Mouse (Mus musculus) lung, postnatal 36 days (tissue): ENCODE results near the gene B020031M17Rik.
A peak's percentile ranks its signal among the peaks of the same experiment; 100 is the strongest.
"Not testable (repeated sequence)": the region's sequence is repeated elsewhere in the genome, so short reads cannot be mapped to it uniquely, and the experiment has no call there.

ENCODE experiments used
- DNase-seq: peaks from one replicate; pipeline ENCODE4 v3.0.0; 2022; ENCODE audit warnings: mixed read lengths

Gene B020031M17Rik

DNA sequence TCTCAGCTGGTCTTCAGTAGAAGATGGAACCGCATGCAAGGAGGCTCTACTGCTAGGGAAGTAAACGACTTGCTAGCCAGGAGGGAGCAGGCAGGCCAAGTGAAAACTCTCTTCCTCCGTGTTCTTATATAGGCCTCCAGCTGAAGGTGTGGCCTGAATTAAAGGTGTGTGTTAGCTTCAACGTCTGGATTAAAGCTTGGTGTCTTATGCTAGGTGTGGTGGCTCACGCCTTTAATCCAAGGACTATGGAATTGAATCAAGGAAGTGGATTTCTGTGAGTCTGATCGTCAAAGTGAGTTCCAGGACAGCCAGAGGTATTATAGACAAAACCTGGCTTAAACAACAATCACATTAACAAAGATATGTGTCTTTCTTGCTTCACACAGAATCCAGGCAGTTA lies at the start of gene B020031M17Rik:
Gene B020031M17Rik, minus strand, starts transcription at position 101 of the 400 bp plus-strand sequence.
- not testable (repeated sequence) for DNase-seq

DNA sequence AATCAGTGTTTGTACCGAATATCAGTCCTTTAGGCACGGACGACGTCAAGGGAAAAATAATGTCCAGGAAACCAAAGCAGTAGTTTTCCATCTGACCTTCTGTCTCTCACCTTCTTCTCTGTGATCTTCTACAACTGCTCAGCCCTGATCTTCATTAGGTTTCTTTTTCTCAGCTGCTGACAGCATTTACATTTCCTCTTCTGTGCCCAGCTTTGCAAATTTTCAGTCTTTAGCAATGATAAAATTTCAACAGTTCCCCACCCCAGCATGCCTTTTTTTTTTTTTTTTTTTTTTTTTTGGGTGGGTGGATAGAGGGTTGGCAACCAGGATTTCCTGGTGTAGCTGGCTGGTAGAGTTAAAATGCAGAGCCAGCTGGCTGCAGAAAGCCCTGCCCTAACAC lies 48.6 kb upstream of the B020031M17Rik start:
- not testable (repeated sequence) for DNase-seq

DNA sequence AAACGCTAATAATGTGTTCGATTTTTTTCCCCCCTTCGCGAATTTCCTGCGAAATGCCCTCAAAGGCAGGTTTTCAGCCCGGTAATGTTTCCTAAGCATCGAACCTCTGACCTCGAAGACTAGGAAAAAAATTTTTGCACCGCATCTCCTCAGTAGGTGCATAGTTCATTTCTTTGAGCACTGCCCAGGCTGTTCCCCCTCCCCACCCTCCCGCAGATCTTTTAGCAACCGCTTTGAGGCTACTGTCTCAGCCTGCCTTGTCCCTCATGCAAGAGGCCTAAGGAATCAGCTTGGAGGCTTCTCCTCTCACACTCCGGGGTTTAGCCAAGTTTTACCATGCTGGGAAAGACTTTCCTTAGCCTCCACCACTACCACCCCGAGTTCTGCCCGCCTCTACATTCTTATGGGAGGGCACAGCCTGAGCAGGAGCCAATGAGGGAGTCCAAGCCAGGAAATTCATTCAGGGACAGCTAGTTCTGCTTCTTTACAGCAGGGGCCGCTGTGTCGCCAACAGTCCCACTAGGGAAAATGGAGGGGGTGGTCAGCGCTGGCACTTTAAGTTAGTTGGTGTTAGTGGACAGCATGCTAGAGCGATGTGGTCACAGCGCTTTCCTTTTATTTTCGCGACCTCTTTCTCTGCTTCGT lies 48.0 kb upstream of the B020031M17Rik start:
- not testable (repeated sequence) for DNase-seq

DNA sequence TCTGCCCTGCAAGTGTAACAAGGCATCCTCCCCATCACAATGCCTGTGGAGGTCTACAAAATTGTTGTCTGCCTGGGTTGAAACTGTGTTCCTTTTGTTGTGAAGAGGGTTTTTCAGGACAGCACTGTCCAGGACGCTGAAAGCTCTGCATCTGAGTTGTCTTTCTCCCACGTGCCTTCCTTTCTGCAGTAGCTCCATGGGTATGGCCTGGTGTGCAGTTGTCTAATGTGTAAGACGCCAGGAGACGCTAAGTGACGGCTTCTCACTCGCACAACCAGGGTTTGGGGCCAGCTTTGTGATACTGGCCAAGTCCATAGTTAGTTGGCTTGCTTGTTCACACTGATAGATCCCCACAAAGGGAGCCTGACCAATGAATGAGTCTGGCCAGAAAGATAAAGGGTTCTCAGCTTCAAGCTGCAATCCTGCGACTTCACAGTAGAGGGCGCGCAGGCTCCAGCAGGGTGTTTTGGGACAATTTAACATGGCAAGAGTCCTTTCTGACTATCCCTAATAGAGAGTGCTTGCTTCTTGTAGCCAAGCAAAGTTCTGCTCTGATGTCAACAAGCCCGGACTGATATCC lies 41.4 kb upstream of the B020031M17Rik start:
- not testable (repeated sequence) for DNase-seq

DNA sequence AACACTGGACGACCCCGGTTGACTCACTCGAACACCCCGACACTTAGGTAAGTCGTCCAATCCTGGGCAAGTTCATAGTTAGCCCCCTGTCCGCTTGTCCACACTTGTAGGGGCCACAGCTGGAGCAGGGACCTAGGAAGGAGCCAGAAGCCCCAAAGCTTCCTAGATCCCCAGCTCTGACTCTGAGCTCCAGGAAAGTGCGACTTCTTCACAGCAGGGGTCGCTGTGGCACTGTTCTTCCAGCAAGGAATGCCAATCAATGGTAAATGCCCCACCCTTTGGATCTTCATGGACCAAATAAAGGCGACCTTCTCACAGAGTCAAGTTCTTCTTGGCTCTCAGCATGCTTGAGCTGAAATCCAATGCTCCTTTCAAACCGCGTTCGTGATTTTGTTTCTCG lies 40.7 kb upstream of the B020031M17Rik start:
- not testable (repeated sequence) for DNase-seq

DNA sequence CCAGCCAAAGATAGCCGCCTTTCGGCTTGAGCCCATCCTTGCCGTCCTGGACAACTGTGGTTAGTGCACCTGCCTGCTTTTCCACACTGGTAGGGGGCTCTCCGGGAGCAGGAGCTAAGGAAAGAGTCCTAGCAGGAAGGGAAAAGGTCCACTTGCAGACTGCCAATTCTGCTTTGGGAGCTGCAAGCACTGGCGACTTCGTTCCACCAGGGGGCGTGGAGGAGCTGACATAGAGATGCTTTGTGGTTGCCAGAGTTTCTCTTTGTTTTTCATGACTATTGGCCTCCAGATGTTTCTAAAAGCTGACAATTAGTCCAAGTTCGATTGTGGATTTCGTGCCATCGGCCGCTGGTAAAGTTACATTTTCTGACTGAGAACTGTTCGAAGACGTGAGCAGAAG lies 18.6 kb upstream of the B020031M17Rik start:
- DNase-seq, result not testable (repeated sequence)

DNA sequence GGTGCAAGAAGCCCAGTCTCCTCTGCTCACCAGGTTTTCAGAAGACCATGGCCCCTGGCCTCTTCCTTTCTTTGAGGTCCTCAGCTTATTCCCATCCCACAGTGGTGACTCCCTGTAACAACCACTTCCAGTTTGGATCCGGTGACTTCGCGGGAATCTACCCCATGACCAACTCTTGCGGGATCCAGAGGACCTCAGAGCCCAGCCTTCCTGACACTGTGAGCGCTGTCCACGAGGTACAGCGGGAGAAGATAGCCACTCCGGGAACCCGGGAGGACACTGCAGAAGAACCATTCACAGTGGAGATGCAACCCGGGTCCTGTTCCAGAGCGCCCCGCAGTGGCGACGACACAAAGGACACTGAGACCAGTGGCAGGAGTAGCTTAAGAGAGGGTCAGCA lies 17.6 kb upstream of the B020031M17Rik start:
- not testable (repeated sequence) for DNase-seq

DNA sequence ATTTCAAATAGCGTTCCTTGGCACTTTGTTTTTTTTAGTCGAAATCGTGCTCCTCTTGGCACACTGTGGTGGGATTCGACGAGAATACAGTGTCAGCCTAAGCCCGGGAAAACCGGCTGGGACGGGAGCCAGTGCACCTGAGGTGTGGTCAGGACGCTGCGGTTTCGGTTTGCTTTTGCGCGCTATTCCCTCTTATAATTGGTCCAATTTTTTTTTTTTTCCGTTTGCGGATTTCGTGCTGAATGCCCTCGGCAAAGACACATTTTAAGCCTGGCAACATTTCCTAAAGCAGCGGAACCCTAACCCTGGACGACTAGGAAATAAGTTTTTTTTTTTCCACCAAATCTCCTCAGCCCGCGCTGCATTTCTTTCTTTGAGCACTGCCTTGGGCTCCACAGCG lies 15.4 kb upstream of the B020031M17Rik start:
- peak; percentile 21 for DNase-seq

DNA sequence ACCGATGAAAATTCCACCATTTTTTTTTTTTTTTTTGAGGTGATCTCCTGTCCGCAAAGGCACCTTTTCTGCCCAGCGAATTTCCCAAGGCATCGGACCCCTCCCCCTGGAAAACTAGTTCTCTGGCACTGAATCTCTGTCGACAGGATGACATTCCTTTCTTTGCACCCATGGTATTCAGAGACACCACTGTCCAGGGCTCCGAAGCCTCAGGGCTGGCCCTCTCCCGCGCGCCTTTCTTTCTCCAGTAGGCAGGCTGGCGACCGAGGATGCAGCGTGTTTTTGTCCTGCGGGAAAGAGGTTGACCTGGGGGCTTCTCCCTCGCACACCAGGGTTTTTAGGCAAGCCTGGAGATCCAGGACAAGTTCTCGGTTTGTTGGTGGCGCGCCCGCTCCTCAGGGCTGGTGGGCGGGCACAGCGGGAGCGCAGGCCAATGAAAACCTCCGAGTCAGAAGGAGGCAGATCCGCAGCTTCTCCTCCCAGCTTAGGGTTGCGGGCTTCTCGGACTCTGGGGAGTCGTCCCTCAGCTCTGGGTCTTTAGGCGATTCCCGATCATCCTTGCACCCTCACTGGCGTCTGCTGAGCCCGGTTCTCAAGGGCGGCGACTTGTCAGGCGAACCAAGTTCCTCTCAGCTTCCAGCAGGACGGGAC lies 14.8 kb upstream of the B020031M17Rik start:
- DNase-seq, result not testable (repeated sequence)

DNA sequence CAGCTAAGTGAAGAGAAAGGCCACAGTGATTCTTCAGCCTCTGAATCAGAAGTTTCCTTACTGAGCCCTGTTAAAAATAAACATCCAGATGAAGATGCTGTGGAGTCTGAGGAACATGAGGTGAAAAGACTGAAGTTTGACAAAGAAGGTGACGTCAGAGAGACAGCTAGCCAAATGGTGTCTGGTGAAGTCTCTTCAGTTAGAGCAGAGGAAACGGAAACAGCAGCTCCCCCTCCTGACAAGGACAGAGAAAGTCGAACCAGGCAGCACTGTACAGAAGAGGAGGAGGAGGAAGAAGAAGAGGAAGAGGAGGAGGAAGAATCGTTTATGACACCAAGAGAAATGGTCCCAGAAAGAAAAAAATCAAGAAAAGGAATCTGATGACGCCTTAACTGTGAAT lies 12.2 kb upstream of the B020031M17Rik start:
- not testable (repeated sequence) for DNase-seq

DNA sequence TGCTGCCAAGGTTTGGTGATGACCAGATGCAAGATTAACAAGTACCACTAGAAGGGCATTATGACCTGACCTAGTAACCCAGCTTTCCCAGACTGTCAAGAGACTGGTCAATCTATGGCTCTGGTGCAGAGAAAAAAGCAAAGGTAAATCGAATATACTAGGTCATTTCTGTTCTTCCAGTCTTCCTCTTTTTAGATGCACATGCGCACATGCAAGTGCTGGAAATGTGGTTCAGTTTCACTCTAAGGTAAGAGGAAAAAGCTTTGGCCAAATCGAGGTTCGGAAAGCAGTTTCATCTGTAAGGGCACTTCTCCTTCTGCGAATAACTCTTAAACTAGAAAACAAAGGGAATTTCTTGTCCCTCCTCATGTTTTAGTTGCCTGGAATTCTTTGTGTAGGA lies 5.0 kb upstream of the B020031M17Rik start:
- DNase-seq, result not testable (repeated sequence)

DNA sequence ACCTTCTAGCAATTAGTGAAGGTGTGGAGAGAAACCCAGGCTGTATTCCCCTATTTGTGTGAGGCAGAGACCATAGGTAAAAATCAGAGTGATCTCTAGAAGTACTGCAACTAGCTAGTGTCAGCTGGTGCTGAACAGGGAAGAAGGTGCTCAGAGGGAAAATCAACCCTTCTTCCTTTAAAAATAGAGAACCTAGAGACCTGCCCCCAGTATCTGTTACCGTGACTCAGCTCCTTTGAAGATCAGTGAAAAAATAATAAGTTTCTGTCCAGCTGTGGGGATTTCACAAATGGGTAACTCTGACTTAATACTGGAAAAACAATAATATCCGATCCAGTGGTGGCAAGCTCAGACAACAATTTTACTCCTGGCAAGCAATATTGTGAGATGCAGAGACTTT lies 4.5 kb upstream of the B020031M17Rik start:
- not testable (repeated sequence) for DNase-seq

DNA sequence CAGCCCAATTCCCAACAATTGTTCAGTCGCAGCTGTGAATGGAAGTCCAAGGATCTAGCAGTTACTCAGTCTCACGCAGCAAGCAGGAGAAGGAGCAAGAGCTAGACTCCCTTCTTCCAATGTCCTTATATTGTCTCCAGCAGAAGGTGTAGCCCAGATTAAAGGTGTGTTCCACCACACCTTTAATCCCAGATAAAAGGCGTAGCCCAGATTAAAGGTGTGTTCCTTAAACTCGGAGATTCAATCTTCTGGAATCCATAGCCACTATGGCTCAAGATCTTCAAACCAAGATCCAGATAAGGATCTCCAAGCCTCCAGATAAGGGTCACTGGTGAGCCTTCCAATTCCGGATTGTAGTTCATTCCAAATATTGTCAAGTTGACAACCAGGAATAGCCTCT lies 21.4 kb downstream of the B020031M17Rik start, which contains the start of gene Gm21761:
Gene Gm21761, minus strand, starts transcription at position 101 of the 400 bp plus-strand sequence.
- DNase-seq, result not testable (repeated sequence)

DNA sequence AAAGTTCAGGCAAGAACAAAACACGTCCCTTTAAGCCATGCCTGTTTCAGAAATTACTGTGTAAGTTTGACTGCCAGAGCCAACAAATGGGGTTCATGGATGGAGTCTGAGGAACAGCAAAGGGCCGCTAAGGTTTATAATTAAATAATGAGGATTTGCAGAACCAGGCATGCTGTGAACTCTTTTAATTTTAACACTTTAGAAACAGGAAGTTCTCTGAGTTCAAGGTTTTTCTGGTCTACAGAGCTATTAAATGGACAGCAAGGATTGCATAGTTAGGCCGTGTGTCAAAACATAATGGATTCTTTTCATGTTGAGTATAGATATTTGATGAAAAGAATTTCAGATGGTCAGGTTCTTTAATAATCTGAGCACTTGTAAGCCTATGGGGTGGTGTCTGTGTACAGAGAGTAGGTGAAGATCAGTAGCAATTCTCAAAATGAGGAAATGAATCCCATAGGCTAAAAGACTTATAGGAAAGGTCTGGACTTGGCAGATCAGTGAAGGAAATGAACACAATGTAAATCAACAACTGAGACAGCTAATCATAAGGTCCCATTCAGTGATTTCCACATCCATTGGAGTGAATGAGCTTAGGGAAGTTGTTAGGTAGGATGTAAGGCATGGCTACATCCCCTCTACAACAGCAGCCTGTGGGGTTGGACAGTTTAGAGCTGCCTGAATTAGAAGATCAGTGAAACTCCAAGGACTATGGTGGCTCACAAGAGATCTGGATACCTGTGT lies 25.8 kb downstream of the B020031M17Rik start:
- not testable (repeated sequence) for DNase-seq

DNA sequence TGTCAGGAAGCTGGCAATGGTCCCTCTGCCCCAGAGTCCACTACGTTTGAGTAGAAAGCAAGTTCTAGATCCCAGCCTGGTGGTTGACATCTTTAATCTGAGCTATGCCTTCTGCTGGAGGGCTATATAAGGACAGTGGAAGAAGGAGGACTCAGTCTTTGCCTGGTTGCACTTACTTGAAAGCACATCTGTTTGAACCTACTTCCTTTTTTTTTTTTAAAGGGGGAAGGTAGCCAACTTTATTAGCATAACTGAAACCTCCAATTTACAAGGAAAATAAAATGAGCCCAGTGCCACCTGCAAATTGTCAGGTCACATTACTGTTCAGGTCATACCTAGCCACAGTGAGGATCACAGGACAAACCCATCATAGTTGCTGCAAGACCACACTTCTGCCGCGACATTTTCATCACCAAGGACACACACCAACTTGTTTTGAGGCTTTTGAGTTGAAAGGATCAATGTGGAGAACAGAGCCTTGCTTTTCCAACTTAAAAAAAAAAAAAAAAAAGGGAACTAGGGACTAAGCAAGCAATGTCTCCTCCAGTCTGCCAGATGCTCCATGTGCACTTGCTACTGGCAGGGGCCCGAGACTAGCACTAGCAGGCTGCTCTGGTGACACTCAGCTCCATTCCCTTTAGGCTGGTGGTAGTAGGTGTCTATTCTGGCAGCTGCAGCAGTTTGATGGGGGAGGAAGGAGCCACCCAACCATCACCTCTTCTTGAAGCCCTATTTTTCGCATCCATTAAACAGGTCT lies 33.5 kb downstream of the B020031M17Rik start:
- not testable (repeated sequence) for DNase-seq

DNA sequence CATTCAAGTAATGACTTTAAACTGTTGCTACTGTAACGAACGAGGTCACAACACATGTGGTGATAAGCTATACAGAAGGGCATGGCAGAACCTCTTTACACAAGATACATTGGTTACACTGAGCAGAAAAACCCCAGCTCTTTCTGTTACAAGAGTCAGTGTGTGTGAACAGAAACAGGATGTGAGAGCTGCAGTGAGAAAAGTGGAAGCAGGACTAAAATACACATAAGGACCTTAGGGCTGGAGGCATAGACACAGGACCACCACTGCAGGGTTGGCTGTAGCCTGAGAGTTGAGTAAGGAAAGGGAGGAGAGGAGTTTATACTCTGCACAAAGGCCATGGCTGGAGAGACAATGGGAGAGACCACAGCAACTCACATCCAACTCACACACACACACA lies 34.2 kb downstream of the B020031M17Rik start:
- DNase-seq, result not testable (repeated sequence)
